Mouse (Mus musculus): ENCODE data around the gene Rcan1.

DNA sequence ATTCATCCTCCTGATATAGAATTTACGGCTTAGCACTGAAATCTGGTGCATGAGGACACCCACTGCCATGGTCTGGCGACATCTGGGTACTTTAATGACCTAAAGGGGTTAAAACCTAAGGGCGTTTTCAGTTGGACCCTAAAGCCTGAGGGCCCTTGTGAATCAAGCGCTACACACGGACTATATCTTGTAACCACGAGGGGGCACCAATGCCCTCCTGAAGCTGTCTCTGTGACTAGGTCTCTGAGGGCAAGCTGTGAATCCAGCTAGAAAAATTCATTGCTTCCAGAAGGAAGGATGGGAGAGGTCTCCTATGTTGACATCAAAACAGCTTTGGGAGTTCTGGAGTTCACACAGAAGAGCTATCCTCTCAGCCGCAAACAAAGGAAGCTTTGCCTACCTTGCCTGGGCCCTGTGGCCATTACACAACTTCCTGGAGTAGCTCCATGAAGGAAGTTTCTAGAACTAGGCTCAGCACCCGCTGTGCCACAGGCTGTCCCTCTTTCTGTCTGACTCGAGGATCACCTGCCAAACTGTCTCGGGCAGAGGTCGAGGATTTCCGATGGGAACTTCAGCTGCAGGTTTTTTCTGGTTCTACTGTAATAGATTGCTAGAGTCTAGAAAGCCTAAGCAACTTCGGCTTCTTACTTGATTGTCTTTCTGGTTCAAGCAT is 49.3 kb upstream of the Rcan1 start:
- TF ChIP-seq CTCF (IDR thresholded peaks at IDR 0.05) (peak; percentile 79), EP300 (IDR thresholded peaks at IDR 0.05) (no peak)
